Mouse (Mus musculus): ENCODE measurements around the gene Cfap43. TPM values are rescaled to one million over a fixed set of nuclear protein-coding genes. Genes with fewer than 3 reads are reported as not detected.
A peak's percentile ranks its signal among the peaks of the same experiment; 100 is the strongest.

Cfap43 gene
- not detected for total RNA-seq (2021)
- long read RNA-seq, experiment 1, partial matches to known transcripts = 0 of 5 reads
- long read RNA-seq, experiment 1, other reads (novel, unspliced or antisense) = 5 of 5 reads
- long read RNA-seq, experiment 2, partial matches to known transcripts = 0 of 1 reads
- long read RNA-seq, experiment 2, other reads (novel, unspliced or antisense) = 1 of 1 reads

- peak; percentile 81 for DNase-seq
These were observed at the start of gene Cfap43, which contains the start of gene Itprip for GRCm38 (mm10) chr19:47919126-47919965. TSS of gene Cfap43 (minus strand) at chr19:47919287. TSS of gene Itprip (minus strand) at chr19:47919299.

DNA sequence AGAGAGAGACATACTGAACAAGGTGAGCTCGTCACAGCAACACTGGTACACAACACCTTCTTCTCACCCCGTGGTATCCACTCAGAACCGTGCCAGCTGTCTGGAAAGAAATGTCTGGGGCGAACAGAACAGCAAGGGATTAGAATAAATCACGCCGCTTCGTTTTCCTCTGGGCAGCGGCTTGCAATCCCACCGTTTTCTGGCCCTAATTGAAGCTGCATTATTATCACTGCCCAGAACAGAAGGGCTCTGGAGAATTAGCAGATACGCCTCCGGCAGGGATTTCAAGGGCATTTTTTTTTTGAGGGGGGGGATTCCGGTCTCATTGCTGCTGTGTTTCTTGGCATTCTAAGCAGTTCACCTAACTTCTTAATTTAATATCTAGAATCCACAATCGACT lies 39.1 kb upstream of the Cfap43 start:
- DNase-seq = no peak

DNA sequence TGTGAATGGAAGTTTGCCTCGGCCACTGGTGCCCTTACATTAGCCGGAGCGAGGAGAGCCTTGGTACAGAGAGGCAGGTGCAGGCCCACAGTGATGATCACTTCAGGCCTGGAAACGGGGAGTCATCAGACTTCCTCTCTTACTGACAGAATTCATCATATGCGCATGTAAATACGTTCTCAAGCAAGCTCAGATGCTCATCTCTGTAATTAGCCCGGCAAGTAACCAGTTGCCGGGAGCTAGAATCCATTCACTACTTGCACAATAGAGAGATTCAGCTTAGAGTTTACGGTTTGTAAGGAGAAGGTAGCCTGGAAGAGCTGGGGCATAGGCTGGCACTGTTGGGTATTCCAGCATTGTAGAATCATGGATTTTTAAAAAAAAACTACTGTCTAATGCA lies 34.1 kb upstream of the Cfap43 start:
- no peak for DNase-seq

- DNase-seq = no peak
These were observed 31.9 kb upstream of the Cfap43 start for GRCm38 (mm10) chr19:47950946-47951345.

GRCm38 (mm10) chr19:47946821-47947465 lies 27.9 kb upstream of the Cfap43 start:
- no peak for DNase-seq

GRCm38 (mm10) chr19:47939361-47939760 lies 20.3 kb upstream of the Cfap43 start:
- no peak for DNase-seq

- DNase-seq = peak; percentile 58
These were observed 18.6 kb upstream of the Cfap43 start, which contains the start of gene Cfap58 for GRCm38 (mm10) chr19:47937443-47938406. TSS of gene Cfap58 (plus strand) at chr19:47937675.

- no peak for DNase-seq
These were observed 17.9 kb upstream of the Cfap43 start for GRCm38 (mm10) chr19:47936938-47937337.

- no peak for DNase-seq
These were observed 17.4 kb upstream of the Cfap43 start for GRCm38 (mm10) chr19:47936490-47936889.

DNA sequence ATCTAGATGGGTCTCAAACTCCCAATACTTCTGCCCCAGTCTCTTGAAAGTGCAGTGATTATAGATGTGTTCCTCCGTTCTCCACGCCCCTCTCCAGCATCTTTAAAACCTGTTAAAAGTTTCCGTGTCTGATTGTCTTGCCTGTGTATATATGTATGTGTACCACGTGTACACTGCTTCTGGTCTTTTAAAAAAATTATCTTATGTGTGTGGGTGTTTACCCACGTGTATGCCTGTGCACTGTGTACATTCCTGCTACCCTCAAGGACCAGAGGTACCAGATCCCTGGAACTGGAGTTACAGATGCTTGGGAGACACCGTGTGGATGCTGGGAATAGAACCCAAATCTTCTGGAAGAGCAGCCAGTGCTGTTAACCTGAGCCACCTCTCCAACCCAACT lies 16.4 kb upstream of the Cfap43 start:
- no peak for DNase-seq

DNA sequence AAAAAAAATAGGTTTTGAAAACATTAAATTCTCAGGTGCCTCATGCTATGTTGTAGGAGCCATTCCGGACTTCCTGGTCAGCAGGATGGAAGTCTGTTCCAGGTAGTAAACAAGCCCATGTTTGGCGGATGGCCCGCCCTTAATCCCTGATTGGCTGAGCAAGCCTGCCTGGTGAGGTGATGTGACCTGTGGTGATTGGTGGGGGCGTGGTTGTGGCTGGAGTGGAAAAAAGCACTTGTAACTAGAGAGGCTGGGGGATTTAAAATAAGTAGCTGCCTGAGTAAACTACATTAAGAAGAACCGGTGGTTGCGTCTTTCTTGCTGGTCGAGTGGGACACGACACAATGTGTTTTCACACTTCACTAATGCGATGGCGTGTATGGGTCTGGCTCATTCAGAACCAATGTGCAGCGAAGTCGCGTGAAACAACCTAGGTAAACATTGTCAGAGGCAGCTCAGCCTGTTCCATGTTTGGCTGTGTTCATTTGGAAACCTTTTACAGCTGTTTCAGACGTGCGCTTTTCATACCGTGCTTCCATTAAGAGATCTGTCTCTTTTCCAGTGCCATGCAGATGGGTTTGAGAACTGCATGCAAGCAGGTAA lies 15.7 kb upstream of the Cfap43 start:
- no peak for DNase-seq

- DNase-seq = no peak
These were observed 15.1 kb upstream of the Cfap43 start for GRCm38 (mm10) chr19:47934146-47934545.

DNA sequence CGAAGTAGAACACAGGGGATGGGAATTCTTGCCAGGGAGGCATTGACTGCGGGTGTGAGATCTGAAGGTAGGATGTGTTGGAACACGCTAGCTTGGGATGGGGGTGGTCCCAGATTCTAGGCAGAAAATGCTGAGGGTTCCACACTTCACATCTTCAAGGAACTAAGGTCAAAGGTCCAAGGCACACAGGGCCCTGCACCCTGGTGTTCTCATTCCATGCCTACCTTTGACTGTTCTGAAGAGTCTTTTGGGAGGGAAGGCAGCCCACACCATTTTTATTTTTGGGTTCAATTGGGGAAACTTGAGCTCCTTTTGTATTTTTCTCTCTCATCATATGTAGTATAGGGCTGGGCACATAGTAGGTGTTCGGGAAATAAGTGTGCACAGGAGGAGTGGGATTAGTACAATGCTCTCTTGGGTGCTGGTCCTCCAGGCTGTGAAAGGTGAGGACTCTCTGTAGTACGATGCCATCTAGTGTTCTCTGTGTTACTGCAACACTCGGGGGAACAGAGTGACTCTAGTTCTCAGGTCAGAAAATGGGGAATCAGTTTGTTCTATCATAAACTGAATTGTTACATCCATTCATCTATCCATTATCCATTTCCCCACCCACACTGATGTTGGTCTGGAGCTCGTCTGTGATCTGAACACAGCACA lies 13.0 kb upstream of the Cfap43 start:
- DNase-seq = peak; percentile 33

DNA sequence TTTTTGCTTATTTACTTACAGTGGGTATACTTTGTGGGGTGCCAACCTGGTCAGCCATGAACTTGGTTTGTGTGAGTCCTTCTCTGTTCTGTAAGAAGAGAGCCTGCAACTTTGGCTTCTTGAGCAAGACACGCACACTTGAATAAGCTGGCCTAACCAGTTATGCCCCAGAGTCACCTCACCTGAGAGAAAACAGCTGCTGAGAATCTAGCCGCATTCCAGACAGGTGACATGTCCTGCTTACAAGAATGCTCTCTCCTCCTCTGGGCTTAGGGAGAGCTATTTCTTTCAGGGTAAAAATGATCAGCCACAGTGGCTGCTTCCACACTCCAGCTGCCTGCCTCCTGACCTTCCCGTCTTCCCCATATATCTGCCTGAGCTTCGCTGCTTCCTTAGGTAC lies 10.0 kb upstream of the Cfap43 start:
- DNase-seq = no peak

GRCm38 (mm10) chr19:47927032-47927431 lies 7.9 kb upstream of the Cfap43 start:
- DNase-seq = no peak

DNA sequence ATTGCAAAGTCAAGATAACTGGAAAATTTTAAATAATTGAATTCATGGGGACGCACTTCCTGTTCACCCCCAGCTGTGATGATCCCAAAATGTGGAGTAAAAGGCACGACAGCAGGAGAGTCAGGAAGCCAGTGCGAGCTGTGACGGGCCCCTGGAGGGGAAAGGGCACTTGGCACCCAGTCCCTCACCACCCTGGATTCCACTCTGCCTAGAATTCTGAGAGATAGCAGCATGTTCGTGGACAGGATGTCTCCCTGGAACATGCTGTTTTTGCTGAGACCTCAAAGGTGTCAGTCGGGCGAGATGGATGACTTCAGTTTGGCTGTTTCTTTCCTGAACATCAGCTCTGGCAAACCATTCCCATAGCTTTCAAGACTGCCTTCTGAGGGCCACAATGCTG lies 6.7 kb upstream of the Cfap43 start:
- no peak for DNase-seq

DNA sequence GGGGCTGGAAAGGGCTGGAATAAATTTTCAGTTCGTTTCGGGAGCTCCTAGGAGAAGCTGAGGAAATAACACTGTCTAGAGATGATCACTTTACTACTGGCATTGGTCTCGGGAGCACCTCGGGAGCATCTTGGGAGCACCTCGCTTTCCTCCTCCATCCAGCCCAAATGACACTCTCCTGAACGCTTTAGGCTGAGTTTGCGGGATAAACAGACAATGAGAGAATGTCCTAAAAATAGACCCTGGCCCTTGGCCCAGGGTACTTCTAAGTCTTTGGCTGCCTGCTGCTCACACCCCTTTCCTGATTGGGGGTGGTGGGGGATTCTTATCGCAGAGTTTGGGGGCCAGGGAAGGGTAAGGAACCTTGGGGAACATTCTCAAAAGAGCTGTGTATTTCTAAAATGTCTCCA lies 884 bp upstream of the Cfap43 start:
- peak; percentile 44 for DNase-seq

DNA sequence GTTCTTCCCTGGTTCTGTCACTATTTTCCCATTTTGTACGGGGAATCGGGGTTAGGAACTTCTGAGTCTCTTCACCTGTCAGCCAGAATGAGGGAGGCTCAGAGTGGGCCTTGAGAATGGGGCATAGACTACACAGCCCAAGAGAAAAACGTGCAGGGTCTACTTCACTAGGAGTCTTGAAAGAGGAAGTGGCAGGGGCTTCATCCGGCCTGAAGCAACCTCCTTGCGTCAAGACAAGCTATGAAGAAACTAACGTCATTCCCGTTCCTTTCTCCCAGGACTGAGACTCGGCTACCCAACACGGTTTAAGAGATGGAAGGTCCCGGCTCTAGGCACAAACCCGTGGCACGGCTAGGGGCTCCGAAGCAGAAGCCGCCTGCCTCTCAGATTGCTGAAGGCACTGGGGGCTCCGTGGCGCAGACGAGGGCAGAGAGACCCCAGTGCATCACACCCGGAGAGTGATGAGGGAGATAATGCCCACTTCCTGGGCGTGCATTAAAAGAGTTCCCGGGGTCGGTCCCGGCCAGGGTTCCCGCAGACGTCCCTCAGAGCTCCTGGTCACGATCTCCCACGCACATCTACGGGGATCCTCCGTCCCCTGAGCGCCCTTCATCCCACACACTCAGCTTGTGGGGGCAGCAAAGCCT lies 509 bp downstream of the Cfap43 start:
- DNase-seq = no peak

DNA sequence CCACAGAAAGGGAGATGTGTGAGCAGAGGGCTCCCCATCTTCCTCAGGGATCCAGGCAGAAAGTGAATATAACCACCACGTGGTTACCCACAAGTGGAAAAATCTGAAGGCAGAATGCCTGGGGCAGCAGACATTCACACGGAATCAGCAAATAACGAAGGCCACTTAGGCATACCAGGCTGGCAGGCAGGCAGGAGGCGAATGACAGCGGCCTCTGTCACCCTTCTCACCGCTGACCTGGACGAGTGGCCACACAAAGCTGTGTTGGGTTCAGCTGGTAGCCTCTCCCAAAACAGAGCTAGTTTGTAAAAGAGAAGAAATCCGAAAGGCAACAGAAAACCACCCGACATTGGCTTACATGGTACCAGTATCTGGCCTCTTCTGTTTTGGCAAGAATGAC lies 1.1 kb downstream of the Cfap43 start:
- DNase-seq = no peak

- DNase-seq = no peak
These were observed 1.7 kb downstream of the Cfap43 start for GRCm38 (mm10) chr19:47917396-47917795.

GRCm38 (mm10) chr19:47915251-47915650 lies 3.8 kb downstream of the Cfap43 start:
- no peak for DNase-seq

Data from adrenal gland, postnatal 10 days (tissue).